Mouse (Mus musculus): ENCODE results near the gene Chd4. TPM values are rescaled to one million over a fixed set of nuclear protein-coding genes. Genes with fewer than 3 reads are reported as not detected.
A peak's percentile ranks its signal among the peaks of the same experiment; 100 is the strongest.

Gene Chd4
- polyA plus RNA-seq, 1 experiment from 2014 or later: 18.2 TPM

GRCm38 (mm10) chr6:125119387-125119786, 23.6 kb downstream of the Chd4 start:
- Histone ChIP-seq H3K4me3 (ENCODE audit: low read depth, low read length) (no peak overlapping the region), H3K9ac (ENCODE audit: low read depth, low read length) (no peak overlapping the region), H3K9me3 (replicated peaks; ENCODE audit: control insufficient read depth, low read length) (no peaks in the 10 kb centered on the region), H3K4me2 (ENCODE audit: low read depth, low read length) (no peak overlapping the region), H3K27me3 (ENCODE audit: control insufficient read depth, insufficient read depth, low read depth, low read length) (no peaks in the 10 kb centered on the region), H3K4me1 (ENCODE audit: control insufficient read depth, low read depth, low read length) (no peaks in the 10 kb centered on the region), H3K27ac (ENCODE audit: low read length) (no peak overlapping the region), H3K36me3 (ENCODE audit: control insufficient read depth, insufficient read depth) (peaks cover 67% of the 10 kb centered on the region)
- ATAC-seq (ENCODE audit: low read depth): no peak
- 87% methylated on average over 8 of the region's 8 CpGs for WGBS (ENCODE audit: insufficient replicate concordance)

- H3K4me3 ChIP-seq (ENCODE audit: low read depth, low read length): no peak overlapping the region
- no peak overlapping the region for H3K4me2 ChIP-seq (ENCODE audit: low read depth, low read length)
- no peak for ATAC-seq (ENCODE audit: low read depth)
- no peaks in the 10 kb centered on the region for H3K27me3 ChIP-seq (ENCODE audit: control insufficient read depth, insufficient read depth, low read depth, low read length)
- H3K4me1 ChIP-seq (ENCODE audit: control insufficient read depth, low read depth, low read length): peaks cover 15% of the 10 kb centered on the region
- 84% methylated on average over 12 of the region's 12 CpGs for WGBS (ENCODE audit: insufficient replicate concordance)
- no peak overlapping the region for H3K27ac ChIP-seq (ENCODE audit: low read length)
- peaks cover 38% of the 10 kb centered on the region for H3K36me3 ChIP-seq (ENCODE audit: control insufficient read depth, insufficient read depth)
- no peaks in the 10 kb centered on the region for H3K9me3 ChIP-seq (replicated peaks; ENCODE audit: control insufficient read depth, low read length)
- no peak overlapping the region for H3K9ac ChIP-seq (ENCODE audit: low read depth, low read length)
Measured at GRCm38 (mm10) chr6:125128724-125129123, 32.9 kb downstream of the Chd4 start.

GRCm38 (mm10) chr6:125129710-125130402, 34.1 kb downstream of the Chd4 start:
- no peak for ATAC-seq (ENCODE audit: low read depth)
- H3K27me3 ChIP-seq (ENCODE audit: control insufficient read depth, insufficient read depth, low read depth, low read length): no peaks in the 10 kb centered on the region
- peaks cover 15% of the 10 kb centered on the region for H3K4me1 ChIP-seq (ENCODE audit: control insufficient read depth, low read depth, low read length)
- 85% methylated on average over 20 of the region's 20 CpGs for whole genome bisulfite sequencing (ENCODE audit: insufficient replicate concordance)
- no peak overlapping the region for H3K4me3 ChIP-seq (ENCODE audit: low read depth, low read length)
- H3K36me3 ChIP-seq (ENCODE audit: control insufficient read depth, insufficient read depth): peaks cover 37% of the 10 kb centered on the region
- H3K27ac ChIP-seq (ENCODE audit: low read length): no peak overlapping the region
- no peak overlapping the region for H3K4me2 ChIP-seq (ENCODE audit: low read depth, low read length)
- no peak overlapping the region for H3K9ac ChIP-seq (ENCODE audit: low read depth, low read length)
- H3K9me3 ChIP-seq (replicated peaks; ENCODE audit: control insufficient read depth, low read length): no peaks in the 10 kb centered on the region

- peaks cover 15% of the 10 kb centered on the region for H3K4me1 ChIP-seq (ENCODE audit: control insufficient read depth, low read depth, low read length)
- peak; percentile 90 for ATAC-seq (ENCODE audit: low read depth)
- peaks cover 47% of the 10 kb centered on the region for H3K36me3 ChIP-seq (ENCODE audit: control insufficient read depth, insufficient read depth)
- H3K4me3 ChIP-seq (ENCODE audit: low read depth, low read length): peak within 1 kb of the TSS; percentile 82
- no peaks in the 10 kb centered on the region for H3K9me3 ChIP-seq (replicated peaks; ENCODE audit: control insufficient read depth, low read length)
- peak within 1 kb of the TSS; percentile 87 for H3K27ac ChIP-seq (ENCODE audit: low read length)
- H3K4me2 ChIP-seq (ENCODE audit: low read depth, low read length): peak within 1 kb of the TSS; percentile 91
- no peaks in the 10 kb centered on the region for H3K27me3 ChIP-seq (ENCODE audit: control insufficient read depth, insufficient read depth, low read depth, low read length)
- WGBS (ENCODE audit: insufficient replicate concordance): under 1% methylated on average over 66 of the region's 66 CpGs
- H3K9ac ChIP-seq (ENCODE audit: low read depth, low read length): peak within 1 kb of the TSS; percentile 81
Measured at GRCm38 (mm10) chr6:125131302-125132156, 35.7 kb downstream of the Chd4 start, which contains the start of gene Nop2. Nop2 (plus strand) TSS chr6:125131909.

GRCm38 (mm10) chr6:125132470-125132869, 36.7 kb downstream of the Chd4 start:
- ATAC-seq (ENCODE audit: low read depth): no peak
- WGBS (ENCODE audit: insufficient replicate concordance): 2% methylated on average over 11 of the region's 11 CpGs

GRCm38 (mm10) chr6:125137002-125137671, 41.4 kb downstream of the Chd4 start:
- Histone ChIP-seq H3K27me3 (ENCODE audit: control insufficient read depth, insufficient read depth, low read depth, low read length) (no peaks in the 10 kb centered on the region), H3K4me1 (ENCODE audit: control insufficient read depth, low read depth, low read length) (peaks cover 11% of the 10 kb centered on the region), H3K4me3 (ENCODE audit: low read depth, low read length) (no peak overlapping the region), H3K27ac (ENCODE audit: low read length) (no peak overlapping the region), H3K9ac (ENCODE audit: low read depth, low read length) (no peak overlapping the region), H3K4me2 (ENCODE audit: low read depth, low read length) (no peak overlapping the region), H3K9me3 (replicated peaks; ENCODE audit: control insufficient read depth, low read length) (no peaks in the 10 kb centered on the region), H3K36me3 (ENCODE audit: control insufficient read depth, insufficient read depth) (peaks cover 74% of the 10 kb centered on the region)
- no peak for ATAC-seq (ENCODE audit: low read depth)
- 81% methylated on average over 19 of the region's 19 CpGs for WGBS (ENCODE audit: insufficient replicate concordance)

More at GRCm38 (mm10) chr6:125132470-125132869, 36.7 kb downstream of the Chd4 start:
- Histone ChIP-seq H3K36me3 (ENCODE audit: control insufficient read depth, insufficient read depth) (peaks cover 51% of the 10 kb centered on the region), H3K27me3 (ENCODE audit: control insufficient read depth, insufficient read depth, low read depth, low read length) (no peaks in the 10 kb centered on the region), H3K9me3 (replicated peaks; ENCODE audit: control insufficient read depth, low read length) (no peaks in the 10 kb centered on the region), H3K27ac (ENCODE audit: low read length) (peak overlapping the region; percentile 56), H3K4me3 (ENCODE audit: low read depth, low read length) (peak overlapping the region; percentile 82), H3K4me1 (ENCODE audit: control insufficient read depth, low read depth, low read length) (peaks cover 15% of the 10 kb centered on the region), H3K4me2 (ENCODE audit: low read depth, low read length) (peak overlapping the region; percentile 91), H3K9ac (ENCODE audit: low read depth, low read length) (peak overlapping the region; percentile 81)

GRCm38 (mm10) chr6:125139747-125140146, 44.0 kb downstream of the Chd4 start:
- H3K36me3 ChIP-seq (ENCODE audit: control insufficient read depth, insufficient read depth): peaks cover 61% of the 10 kb centered on the region
- H3K4me3 ChIP-seq (ENCODE audit: low read depth, low read length): no peak overlapping the region
- H3K9ac ChIP-seq (ENCODE audit: low read depth, low read length): no peak overlapping the region
- no peaks in the 10 kb centered on the region for H3K27me3 ChIP-seq (ENCODE audit: control insufficient read depth, insufficient read depth, low read depth, low read length)
- no peak for ATAC-seq (ENCODE audit: low read depth)
- WGBS (ENCODE audit: insufficient replicate concordance): 85% methylated on average over 7 of the region's 7 CpGs
- H3K4me1 ChIP-seq (ENCODE audit: control insufficient read depth, low read depth, low read length): peaks cover 4% of the 10 kb centered on the region
- no peak overlapping the region for H3K27ac ChIP-seq (ENCODE audit: low read length)
- no peaks in the 10 kb centered on the region for H3K9me3 ChIP-seq (replicated peaks; ENCODE audit: control insufficient read depth, low read length)
- H3K4me2 ChIP-seq (ENCODE audit: low read depth, low read length): no peak overlapping the region

- H3K9ac ChIP-seq (ENCODE audit: low read depth, low read length): no peak overlapping the region
- peaks cover 38% of the 10 kb centered on the region for H3K36me3 ChIP-seq (ENCODE audit: control insufficient read depth, insufficient read depth)
- no peak for ATAC-seq (ENCODE audit: low read depth)
- H3K27ac ChIP-seq (ENCODE audit: low read length): no peak overlapping the region
- peaks cover 26% of the 10 kb centered on the region for H3K4me1 ChIP-seq (ENCODE audit: control insufficient read depth, low read depth, low read length)
- no peak overlapping the region for H3K4me3 ChIP-seq (ENCODE audit: low read depth, low read length)
- WGBS (ENCODE audit: insufficient replicate concordance): 85% methylated on average over 8 of the region's 8 CpGs
- no peaks in the 10 kb centered on the region for H3K9me3 ChIP-seq (replicated peaks; ENCODE audit: control insufficient read depth, low read length)
- no peak overlapping the region for H3K4me2 ChIP-seq (ENCODE audit: low read depth, low read length)
- H3K27me3 ChIP-seq (ENCODE audit: control insufficient read depth, insufficient read depth, low read depth, low read length): no peaks in the 10 kb centered on the region
Measured at GRCm38 (mm10) chr6:125142436-125142835, 46.7 kb downstream of the Chd4 start.

Measured in liver, embryonic 16.5 days (tissue).